Mouse (Mus musculus): Measurements from ENCODE around the gene Fgf12. TPM values are rescaled to one million over a fixed set of nuclear protein-coding genes. Genes with fewer than 3 reads are reported as not detected.

Fgf12 gene
- polyA plus RNA-seq, 1 experiment = not detected

DNA sequence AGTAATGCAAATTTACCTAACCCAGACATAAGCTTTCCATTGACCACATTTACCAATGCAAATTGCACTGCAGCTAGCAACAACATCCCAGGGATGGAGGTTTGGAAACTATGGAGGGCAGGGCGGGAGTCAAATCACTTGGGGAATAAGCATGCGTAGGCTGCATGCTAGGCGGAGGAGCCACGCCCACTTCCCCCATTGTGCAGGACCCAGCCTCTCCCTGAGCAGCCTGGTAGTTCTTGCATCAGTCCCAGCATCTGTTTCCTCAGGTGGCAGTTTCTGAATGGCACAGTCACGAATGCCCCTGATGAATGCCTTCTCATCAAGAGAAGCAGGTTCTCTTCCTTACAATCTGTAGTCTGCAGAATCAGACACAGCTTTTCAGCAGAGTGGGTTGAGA lies 241.5 kb downstream of the Fgf12 start:
- Histone ChIP-seq H3K79me2 (ENCODE audit: control insufficient read depth, insufficient read depth) (no peaks in the 10 kb centered on the region), H3ac (ENCODE audit: control insufficient read depth, insufficient read length, low read depth) (no peak overlapping the region), H3K27me3 (ENCODE audit: control insufficient read depth, insufficient read depth, insufficient read length) (no peaks in the 10 kb centered on the region), H3K36me3 (ENCODE audit: control insufficient read depth, insufficient read depth) (no peaks in the 10 kb centered on the region), H3K79me3 (ENCODE audit: low read depth) (no peaks in the 10 kb centered on the region), H3K4me3 (ENCODE audit: insufficient read depth, poor library complexity, severe bottlenecking) (no peak overlapping the region)
- TF ChIP-seq CEBPB (IDR thresholded peaks at IDR 0.05; ENCODE audit: low read depth) (no peak), MAX (IDR thresholded peaks at IDR 0.05) (no peak), CTCF (IDR thresholded peaks at IDR 0.05; ENCODE audit: control insufficient read depth, insufficient read depth, insufficient read length) (no peak), MYOG (IDR thresholded peaks at IDR 0.05; ENCODE audit: control insufficient read depth, extremely low read depth, insufficient read length) (no peak), FOSL1 (IDR thresholded peaks at IDR 0.05; ENCODE audit: insufficient read depth, low read length, poor library complexity, severe bottlenecking) (no peak), MYOD1 (IDR thresholded peaks at IDR 0.05; ENCODE audit: control insufficient read depth, insufficient read length, low read depth) (no peak), USF1 (IDR thresholded peaks at IDR 0.05; ENCODE audit: low read depth) (no peak)

DNA sequence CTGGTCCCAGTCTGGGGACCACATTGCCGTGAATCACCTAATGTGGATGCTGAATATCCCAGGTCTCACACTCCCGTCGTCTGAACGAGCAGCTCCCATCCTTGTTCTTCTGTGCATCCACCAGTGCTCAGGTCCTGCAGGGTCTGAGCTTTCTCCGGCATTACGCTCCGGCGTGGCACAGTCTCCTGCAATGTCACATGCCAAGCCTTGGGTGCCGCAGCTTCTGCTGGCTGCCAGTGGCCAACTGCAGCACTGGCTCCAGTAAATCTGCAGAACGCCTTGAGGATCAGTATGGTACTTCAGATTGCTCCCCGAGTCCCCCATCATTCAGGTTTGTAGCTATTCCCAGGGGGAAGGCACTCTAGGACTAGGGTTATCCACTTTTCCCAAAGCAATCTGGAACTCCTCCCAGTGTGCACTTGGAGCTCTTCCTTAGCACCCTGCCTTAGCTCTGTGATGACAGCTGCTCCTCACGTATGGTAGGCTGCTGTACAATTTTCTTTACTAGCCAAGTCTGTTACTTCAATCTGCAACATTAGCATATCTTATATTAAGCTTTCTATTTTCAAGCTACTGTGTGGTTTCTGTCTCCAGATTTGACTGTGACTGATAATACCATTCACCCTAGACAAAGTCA lies 254.8 kb downstream of the Fgf12 start:
- TF ChIP-seq CEBPB (IDR thresholded peaks at IDR 0.05; ENCODE audit: low read depth) (no peak), MAX (IDR thresholded peaks at IDR 0.05) (no peak), CTCF (IDR thresholded peaks at IDR 0.05; ENCODE audit: control insufficient read depth, insufficient read depth, insufficient read length) (no peak), MYOG (IDR thresholded peaks at IDR 0.05; ENCODE audit: control insufficient read depth, extremely low read depth, insufficient read length) (no peak), MYOD1 (IDR thresholded peaks at IDR 0.05; ENCODE audit: control insufficient read depth, insufficient read length, low read depth) (no peak), FOSL1 (IDR thresholded peaks at IDR 0.05; ENCODE audit: insufficient read depth, low read length, poor library complexity, severe bottlenecking) (no peak), USF1 (IDR thresholded peaks at IDR 0.05; ENCODE audit: low read depth) (no peak)
- Histone ChIP-seq H3ac (ENCODE audit: control insufficient read depth, insufficient read length, low read depth) (no peak overlapping the region), H3K27me3 (ENCODE audit: control insufficient read depth, insufficient read depth, insufficient read length) (no peaks in the 10 kb centered on the region), H3K4me3 (ENCODE audit: insufficient read depth, poor library complexity, severe bottlenecking) (no peak overlapping the region), H3K36me3 (ENCODE audit: control insufficient read depth, insufficient read depth) (no peaks in the 10 kb centered on the region), H3K79me2 (ENCODE audit: control insufficient read depth, insufficient read depth) (no peaks in the 10 kb centered on the region), H3K79me3 (ENCODE audit: low read depth) (no peaks in the 10 kb centered on the region)

DNA sequence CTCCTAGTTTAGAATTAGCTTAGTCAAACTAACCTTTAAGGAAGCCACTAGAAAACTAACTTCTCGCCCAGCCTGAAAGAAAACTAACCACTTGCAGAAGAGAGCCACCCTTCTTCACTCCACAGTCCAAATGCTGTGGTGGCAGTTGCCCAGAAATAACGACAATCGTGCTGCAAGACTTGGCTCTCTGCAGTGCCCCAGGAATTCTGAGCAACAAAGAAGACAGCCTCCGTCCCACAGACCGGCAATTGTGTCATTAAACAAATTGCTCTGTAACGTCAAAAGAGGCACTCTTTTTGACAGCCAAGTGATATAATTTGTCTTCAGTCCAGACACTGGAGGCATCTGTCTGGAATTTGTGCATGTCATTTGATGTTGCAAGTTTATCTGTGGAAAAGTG lies 261.2 kb downstream of the Fgf12 start:
- H3K27me3 ChIP-seq (ENCODE audit: control insufficient read depth, insufficient read depth, insufficient read length) = no peaks in the 10 kb centered on the region
- H3K4me3 ChIP-seq (ENCODE audit: insufficient read depth, poor library complexity, severe bottlenecking) = no peak overlapping the region
- no peaks in the 10 kb centered on the region for H3K36me3 ChIP-seq (ENCODE audit: control insufficient read depth, insufficient read depth)
- H3ac ChIP-seq (ENCODE audit: control insufficient read depth, insufficient read length, low read depth) = no peak overlapping the region
- H3K79me2 ChIP-seq (ENCODE audit: control insufficient read depth, insufficient read depth) = no peaks in the 10 kb centered on the region
- no peak for TF ChIP-seq MYOG (IDR thresholded peaks at IDR 0.05; ENCODE audit: control insufficient read depth, extremely low read depth, insufficient read length)
- no peak for TF ChIP-seq MYOD1 (IDR thresholded peaks at IDR 0.05; ENCODE audit: control insufficient read depth, insufficient read length, low read depth)
- no peak for TF ChIP-seq FOSL1 (IDR thresholded peaks at IDR 0.05; ENCODE audit: insufficient read depth, low read length, poor library complexity, severe bottlenecking)
- TF ChIP-seq CEBPB (IDR thresholded peaks at IDR 0.05; ENCODE audit: low read depth) = no peak
- TF ChIP-seq CTCF (IDR thresholded peaks at IDR 0.05; ENCODE audit: control insufficient read depth, insufficient read depth, insufficient read length) = no peak
- TF ChIP-seq MAX (IDR thresholded peaks at IDR 0.05) = no peak
- no peak for TF ChIP-seq USF1 (IDR thresholded peaks at IDR 0.05; ENCODE audit: low read depth)
- H3K79me3 ChIP-seq (ENCODE audit: low read depth) = no peaks in the 10 kb centered on the region

DNA sequence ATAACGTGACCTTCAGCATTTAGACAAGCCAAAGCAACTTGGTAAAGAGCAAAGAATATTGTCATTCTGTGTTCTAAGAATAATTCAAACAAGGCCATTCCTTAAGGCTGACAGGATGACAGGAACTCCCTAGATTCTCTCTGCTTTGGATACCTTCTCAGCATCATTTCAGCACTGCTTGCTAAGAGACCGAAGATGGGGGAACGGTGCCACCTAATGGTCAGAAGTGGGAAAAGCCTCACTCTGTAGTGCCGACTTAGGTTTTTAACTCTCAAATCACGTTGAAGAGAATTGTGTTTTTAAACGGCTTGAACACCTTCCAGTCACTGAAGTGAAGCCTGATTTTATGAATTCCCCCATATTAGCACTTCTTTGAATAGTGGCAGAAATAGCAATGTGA lies 262.4 kb downstream of the Fgf12 start:
- Histone ChIP-seq H3K79me3 (ENCODE audit: low read depth) (no peaks in the 10 kb centered on the region), H3K36me3 (ENCODE audit: control insufficient read depth, insufficient read depth) (no peaks in the 10 kb centered on the region), H3K79me2 (ENCODE audit: control insufficient read depth, insufficient read depth) (no peaks in the 10 kb centered on the region), H3ac (ENCODE audit: control insufficient read depth, insufficient read length, low read depth) (no peak overlapping the region), H3K27me3 (ENCODE audit: control insufficient read depth, insufficient read depth, insufficient read length) (no peaks in the 10 kb centered on the region), H3K4me3 (ENCODE audit: insufficient read depth, poor library complexity, severe bottlenecking) (no peak overlapping the region)
- no peak for TF ChIP-seq MAX (IDR thresholded peaks at IDR 0.05)
- peak; percentile 40 for TF ChIP-seq CTCF (IDR thresholded peaks at IDR 0.05; ENCODE audit: control insufficient read depth, insufficient read depth, insufficient read length)

DNA sequence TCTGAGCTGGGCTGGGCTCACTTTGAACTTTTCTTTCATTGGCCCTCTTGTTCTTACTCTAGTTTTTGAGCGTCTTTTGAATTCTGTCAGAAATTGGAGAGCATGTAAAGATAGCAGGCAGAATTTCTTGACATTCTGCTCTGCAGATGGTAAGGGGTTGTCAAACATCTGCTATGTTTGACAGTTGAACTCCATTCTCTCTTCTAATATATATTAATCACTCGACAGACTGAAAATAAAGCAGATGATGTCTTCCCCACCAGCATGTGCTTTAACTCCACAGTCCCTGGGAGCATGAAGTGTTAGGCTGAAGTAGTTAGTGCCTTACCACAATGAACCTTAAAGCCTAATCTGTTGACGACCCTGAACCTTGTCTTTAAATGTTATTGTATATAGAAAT lies 267.9 kb downstream of the Fgf12 start:
- Histone ChIP-seq H3K79me2 (ENCODE audit: control insufficient read depth, insufficient read depth) (no peaks in the 10 kb centered on the region), H3K27me3 (ENCODE audit: control insufficient read depth, insufficient read depth, insufficient read length) (no peaks in the 10 kb centered on the region), H3K36me3 (ENCODE audit: control insufficient read depth, insufficient read depth) (no peaks in the 10 kb centered on the region), H3ac (ENCODE audit: control insufficient read depth, insufficient read length, low read depth) (no peak overlapping the region), H3K4me3 (ENCODE audit: insufficient read depth, poor library complexity, severe bottlenecking) (no peak overlapping the region), H3K79me3 (ENCODE audit: low read depth) (no peaks in the 10 kb centered on the region)
- TF ChIP-seq MAX (IDR thresholded peaks at IDR 0.05) (no peak), CEBPB (IDR thresholded peaks at IDR 0.05; ENCODE audit: low read depth) (no peak), CTCF (IDR thresholded peaks at IDR 0.05; ENCODE audit: control insufficient read depth, insufficient read depth, insufficient read length) (no peak), MYOG (IDR thresholded peaks at IDR 0.05; ENCODE audit: control insufficient read depth, extremely low read depth, insufficient read length) (no peak)

DNA sequence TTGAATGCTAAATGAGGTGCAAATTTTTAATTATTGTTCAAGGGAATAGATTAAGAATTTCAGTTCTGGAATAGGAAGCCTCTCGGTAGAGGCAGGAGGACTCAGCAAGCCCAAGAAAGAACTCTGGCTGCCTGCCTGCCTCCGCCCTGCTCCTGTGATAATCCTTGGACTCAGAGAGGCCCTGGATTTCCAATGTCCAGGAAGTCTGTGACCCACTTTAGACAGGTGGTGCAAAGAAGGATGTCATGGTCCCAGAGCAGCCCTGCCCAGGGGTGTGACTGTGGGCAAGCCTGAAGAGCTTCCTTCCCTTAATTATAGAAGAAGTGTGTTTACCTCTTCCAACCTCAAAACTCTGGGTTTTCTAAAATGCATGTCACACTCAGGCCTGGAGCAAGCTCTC lies 273.8 kb downstream of the Fgf12 start:
- TF ChIP-seq CTCF (IDR thresholded peaks at IDR 0.05; ENCODE audit: control insufficient read depth, insufficient read depth, insufficient read length) (no peak), MYOD1 (IDR thresholded peaks at IDR 0.05; ENCODE audit: control insufficient read depth, insufficient read length, low read depth) (no peak), CEBPB (IDR thresholded peaks at IDR 0.05; ENCODE audit: low read depth) (no peak), MYOG (IDR thresholded peaks at IDR 0.05; ENCODE audit: control insufficient read depth, extremely low read depth, insufficient read length) (no peak), USF1 (IDR thresholded peaks at IDR 0.05; ENCODE audit: low read depth) (no peak), MAX (IDR thresholded peaks at IDR 0.05) (no peak), FOSL1 (IDR thresholded peaks at IDR 0.05; ENCODE audit: insufficient read depth, low read length, poor library complexity, severe bottlenecking) (no peak)

More for the DNA sequence above, 273.8 kb downstream of the Fgf12 start:
- H3K79me2 ChIP-seq (ENCODE audit: control insufficient read depth, insufficient read depth) = no peaks in the 10 kb centered on the region
- H3K27me3 ChIP-seq (ENCODE audit: control insufficient read depth, insufficient read depth, insufficient read length) = no peaks in the 10 kb centered on the region
- H3K4me3 ChIP-seq (ENCODE audit: insufficient read depth, poor library complexity, severe bottlenecking) = no peak overlapping the region
- no peaks in the 10 kb centered on the region for H3K36me3 ChIP-seq (ENCODE audit: control insufficient read depth, insufficient read depth)
- no peaks in the 10 kb centered on the region for H3K79me3 ChIP-seq (ENCODE audit: low read depth)
- H3ac ChIP-seq (ENCODE audit: control insufficient read depth, insufficient read length, low read depth) = no peak overlapping the region

Data from C2C12 (cell line).